Mouse (Mus musculus): ENCODE results near the gene Idh3b.
A peak's percentile ranks its signal among the peaks of the same experiment; 100 is the strongest.

The Idh3b gene

GRCm38 (mm10) chr2:130265520-130265919 is 18.8 kb downstream of the Idh3b start:
- DNase-seq (ENCODE audit: extremely low spot score): no peak

- no peak for DNase-seq (ENCODE audit: extremely low spot score)
Observed at GRCm38 (mm10) chr2:130262398-130262797, 21.9 kb downstream of the Idh3b start.

GRCm38 (mm10) chr2:130261914-130262313 is 22.4 kb downstream of the Idh3b start:
- DNase-seq (ENCODE audit: extremely low spot score): no peak

GRCm38 (mm10) chr2:130260822-130261221 is 23.5 kb downstream of the Idh3b start:
- DNase-seq (ENCODE audit: extremely low spot score): no peak

- DNase-seq (ENCODE audit: extremely low spot score): no peak
Observed at GRCm38 (mm10) chr2:130256762-130257161, 27.6 kb downstream of the Idh3b start.

- no peak for DNase-seq (ENCODE audit: extremely low spot score)
Observed at GRCm38 (mm10) chr2:130248226-130248625, 36.1 kb downstream of the Idh3b start.

GRCm38 (mm10) chr2:130246912-130247311 is 37.4 kb downstream of the Idh3b start:
- DNase-seq (ENCODE audit: extremely low spot score): peak; percentile 42
